Mouse (Mus musculus) CD4-positive, CD25-positive, alpha-beta regulatory T cell, adult 4 months (primary cell): ENCODE data around the gene Zscan29. TPM values are rescaled to one million over a fixed set of nuclear protein-coding genes. Genes with fewer than 3 reads are reported as not detected.

ENCODE experiments used
- ATAC-seq: one replicate; pipeline ENCODE4 v1.8.0; 2017
- polyA plus RNA-seq, 2 experiments: library from polyadenylated mRNA; unstranded; fragments of 100-300 nt; shearing (Covaris generic); gene quantifications; one replicate each; pipeline ENCODE4 v1.2.1; 2017

Gene Zscan29
- 10 to 100 TPM; 30.4 to 44.1 TPM for polyA plus RNA-seq

DNA sequence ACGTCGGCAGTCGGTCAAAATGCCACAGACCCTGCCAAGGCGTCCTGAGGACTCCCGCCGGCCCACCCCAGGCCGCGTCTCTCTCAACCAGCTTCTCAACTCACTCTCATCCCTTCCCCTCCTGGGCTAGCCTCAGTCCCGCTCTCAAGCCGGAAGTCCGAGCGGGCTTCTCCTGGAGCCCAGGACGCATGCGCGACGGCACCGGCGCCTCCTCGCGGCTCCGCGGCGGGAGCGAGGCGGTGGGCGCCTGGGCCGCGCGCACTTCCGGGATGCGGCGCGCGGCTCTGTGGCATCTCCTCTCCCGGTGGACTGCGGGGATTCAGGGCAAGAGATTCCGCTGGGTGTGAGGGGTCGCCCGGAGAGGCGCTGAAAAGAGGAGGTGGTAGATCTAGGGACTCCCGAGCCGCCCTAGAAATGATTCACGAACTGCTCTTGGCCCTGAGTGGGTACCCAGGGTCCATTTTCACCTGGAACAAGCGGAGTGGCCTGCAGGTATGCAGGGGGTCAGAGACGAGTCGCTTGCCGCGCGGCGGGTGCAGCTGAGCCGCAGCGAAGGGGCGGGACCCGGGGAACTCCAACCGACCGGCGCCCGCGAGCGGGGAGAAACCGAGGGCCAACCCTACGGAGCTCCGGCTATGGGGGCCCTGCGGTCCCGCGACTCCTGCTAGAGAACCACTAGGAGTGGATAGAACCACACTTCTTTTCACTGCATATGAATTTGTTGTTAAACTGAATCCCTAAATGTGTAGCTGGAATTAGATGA lies at the start of gene Zscan29:
TSS of gene Zscan29 (minus strand) at position 146 of the 763 bp plus-strand sequence.
- peak; percentile 85 for ATAC-seq

DNA sequence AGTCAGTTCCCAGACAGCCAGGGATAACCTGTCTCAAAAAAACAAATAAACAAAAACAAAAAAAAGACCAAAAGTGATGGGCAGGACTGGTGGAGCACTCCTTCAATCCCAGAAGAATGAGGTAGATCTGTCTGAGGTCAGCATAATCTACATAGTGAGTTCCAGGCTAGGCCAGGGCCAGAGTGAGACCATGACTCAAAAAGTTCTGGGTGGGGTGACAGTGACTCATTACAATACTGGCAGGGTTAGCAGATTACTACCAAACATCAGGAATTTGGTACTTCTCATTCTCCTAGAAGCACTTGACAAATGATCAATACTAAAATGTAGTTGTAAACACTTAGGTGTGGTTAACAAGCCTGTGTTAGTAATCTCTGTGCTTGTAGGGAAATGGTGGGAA lies 49.1 kb upstream of the Zscan29 start:
- ATAC-seq = no peak

DNA sequence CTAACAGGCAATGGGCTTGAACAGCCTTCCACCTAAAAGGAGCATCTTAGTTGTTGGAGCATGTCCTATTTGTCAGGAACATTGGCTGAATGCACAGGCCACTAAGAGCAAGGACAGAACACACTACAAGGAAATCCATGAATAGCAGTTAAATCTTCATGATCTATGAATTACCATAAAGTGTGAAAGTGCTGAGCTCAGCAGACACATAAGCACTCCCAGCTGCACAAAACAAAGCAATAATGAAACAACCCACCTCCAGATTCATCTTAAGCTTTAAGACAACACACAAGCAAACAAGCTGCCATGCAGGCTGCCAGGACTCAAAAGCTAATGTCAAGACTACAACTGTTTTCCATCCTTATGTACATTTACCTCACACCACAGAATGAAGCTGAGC lies 48.3 kb upstream of the Zscan29 start:
- ATAC-seq = no peak

DNA sequence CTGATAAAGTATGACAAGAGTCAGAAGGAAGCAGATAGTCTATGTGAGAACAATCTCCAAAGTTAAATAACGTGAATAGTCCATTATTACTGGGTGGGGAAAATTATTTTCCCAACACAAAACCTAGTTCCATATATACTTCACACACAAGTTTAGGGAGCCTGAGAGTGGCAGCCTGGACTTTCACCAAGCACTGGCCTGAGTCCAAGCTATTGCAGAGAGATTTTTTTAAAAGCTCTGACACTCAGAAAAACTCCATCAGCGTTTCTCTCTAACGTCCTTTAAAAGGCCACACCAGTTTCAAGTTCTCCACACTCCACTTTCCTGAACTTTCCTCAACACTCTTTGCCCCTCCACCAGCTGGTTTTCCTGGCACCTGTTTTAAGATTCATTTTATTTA lies 43.6 kb upstream of the Zscan29 start:
- ATAC-seq = no peak

DNA sequence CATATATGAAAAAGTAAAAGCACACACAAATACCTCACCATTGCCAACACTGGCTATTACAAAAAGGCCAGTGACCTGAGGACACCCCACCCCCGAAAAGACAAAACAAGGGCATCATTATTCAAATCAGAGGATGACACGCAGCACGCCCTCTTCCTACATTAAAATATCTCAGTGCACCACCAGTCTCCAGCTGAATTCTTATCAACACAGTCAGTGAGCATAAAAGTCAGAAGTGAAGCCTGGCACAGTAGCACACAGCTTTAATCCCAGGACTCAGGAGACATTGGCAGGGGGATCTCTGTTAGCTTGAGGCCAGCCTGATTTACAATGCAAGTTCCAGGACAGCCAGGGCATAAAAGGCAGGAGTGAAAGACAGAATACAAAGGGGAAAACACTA lies 35.6 kb upstream of the Zscan29 start:
- no peak for ATAC-seq

DNA sequence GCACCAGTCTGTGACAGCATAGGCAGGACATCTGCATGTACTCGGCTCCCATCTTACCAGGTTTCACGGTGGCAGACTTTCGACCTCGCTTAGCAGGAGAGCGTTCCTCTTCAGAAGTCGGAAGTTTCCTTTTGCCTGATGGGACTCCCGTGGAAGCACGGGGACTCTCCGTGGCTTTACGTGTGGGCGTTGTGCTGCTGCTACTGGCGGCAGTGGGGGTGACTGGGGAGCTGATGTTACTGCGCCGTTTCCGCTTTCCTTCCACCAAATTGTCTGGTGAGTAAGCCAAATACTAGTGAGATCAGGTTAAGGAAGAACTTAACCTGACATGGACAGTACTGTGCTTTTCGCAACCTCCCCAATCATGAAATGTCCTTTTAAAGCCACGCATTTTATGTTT lies 33.4 kb upstream of the Zscan29 start:
- ATAC-seq = no peak

DNA sequence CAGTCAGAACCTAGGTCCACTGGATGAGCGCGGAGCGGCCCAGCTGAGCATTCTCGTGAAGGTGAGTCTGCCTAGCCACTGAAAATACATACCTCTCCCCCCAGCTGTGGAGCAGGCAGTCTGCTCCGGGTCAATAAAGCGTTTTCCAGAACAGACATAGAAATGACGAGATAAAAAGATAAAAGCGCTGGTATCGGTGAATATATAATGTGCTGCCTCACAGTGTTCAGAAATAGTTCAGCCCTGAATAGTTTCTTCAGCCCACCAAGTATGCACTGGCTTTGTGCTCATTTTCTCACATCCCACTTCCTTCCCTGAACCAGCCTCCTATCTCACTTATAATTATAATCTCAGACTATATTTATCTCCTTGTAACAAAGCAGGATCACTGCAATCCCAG lies 24.5 kb upstream of the Zscan29 start:
- ATAC-seq = no peak

DNA sequence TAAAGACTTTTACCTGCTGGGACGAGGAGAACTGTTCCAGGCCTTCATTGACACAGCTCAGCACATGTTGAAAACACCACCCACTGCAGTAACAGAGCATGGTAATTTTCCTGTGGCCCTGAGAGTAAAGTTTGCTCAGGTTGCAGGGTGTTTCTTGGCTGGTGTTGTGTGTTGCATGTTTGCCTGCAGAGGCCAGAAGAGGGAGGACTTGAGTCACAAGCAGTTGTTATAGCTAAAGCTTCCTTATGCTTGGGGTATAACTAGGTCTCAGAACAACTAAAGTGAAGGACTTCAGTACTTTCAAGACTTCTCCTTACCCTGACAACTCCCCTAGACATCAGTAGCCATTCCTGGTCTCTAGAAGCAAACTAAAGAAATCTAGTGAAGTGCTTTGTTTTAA lies 17.6 kb upstream of the Zscan29 start:
- no peak for ATAC-seq

DNA sequence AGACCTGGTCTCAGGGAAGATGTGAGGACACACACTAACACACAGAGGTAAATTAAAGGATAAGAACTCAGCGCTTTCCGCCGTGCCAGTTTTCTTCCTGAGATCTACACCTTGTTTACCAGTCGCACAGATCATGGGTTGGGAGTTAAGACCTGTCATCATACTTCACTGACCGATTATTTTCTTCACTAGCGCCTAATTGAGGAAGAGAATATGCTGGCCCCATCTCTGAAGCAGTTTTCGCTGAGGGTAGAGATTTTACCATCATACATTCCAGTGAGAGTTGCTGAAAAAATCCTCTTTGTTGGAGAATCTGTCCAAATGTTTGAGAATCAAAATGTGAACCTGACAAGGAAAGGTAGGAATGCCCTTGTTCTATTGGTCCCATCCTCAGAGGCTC lies 13.2 kb upstream of the Zscan29 start:
- no peak for ATAC-seq

DNA sequence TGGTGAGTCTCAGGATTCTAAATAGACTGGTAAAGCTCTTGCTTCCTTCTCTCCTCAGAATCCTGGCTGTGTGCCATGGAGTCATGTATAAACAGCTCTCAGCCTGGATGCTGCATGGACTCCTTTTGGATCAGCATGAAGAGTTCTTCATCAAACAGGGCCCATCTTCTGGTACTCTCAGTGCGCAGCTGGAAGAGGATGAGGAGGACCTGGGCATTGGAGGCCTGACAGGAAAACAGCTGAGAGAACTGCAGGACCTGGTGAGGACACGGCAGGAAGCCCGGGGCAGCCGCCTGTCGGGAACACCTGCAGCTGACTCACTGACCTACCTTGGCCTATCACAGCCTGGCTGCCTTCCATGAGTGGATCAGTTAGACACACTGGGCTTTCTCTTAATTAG lies 12.5 kb upstream of the Zscan29 start:
- ATAC-seq = no peak

DNA sequence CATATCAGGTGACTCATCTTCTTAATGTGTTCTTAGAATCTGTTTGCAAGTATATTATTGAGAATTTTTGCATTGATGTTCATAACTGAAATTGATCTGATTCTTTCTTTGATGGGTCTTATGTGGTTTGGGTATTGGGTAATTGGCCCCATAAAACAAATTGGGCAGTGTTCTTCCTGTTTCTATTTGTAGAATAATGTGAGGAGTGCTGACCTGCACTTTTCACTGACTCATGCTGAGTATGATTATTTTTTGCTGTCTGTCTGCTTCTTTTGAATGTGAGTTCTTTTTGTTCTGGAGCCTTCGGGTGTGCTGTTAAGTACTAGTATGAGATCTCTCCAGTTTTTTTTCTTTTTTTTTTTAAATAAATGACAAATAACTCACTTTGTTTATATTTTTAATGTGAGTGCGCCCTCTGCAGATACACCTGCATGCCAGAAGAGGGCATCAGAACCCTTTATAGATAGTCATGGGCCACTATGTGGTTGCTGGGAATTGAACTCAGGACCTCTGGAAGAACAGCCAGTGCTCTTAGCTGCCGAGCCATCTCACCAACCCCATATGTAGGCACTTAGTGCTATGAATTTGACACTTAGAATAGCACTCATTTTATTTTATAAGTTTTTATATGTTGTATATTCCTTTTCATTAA lies 8.0 kb upstream of the Zscan29 start:
- ATAC-seq = no peak

DNA sequence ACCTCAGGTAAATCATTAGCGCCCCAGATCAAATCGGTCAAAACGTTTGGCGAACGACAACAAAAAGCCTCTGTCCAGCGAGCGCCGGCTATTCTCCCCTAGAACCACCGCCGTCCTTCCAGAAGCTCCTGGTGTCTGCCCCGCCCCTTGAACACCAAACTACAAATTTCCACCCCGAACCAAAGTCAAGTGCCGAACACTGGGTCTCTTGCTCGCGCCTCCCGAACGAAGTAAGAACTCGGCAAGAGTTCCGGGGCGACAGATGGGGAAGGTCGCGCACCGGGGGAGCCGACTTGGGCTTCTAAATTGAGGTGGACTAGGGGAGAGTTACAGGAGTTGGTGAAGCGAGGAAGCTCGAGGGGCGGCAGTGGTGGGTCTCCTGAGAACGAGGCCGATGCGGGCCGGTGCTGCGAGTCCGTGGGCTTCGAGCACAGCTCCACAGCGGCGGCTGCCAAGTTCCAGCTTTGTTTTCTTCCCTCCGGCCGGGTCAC lies 399 bp downstream of the Zscan29 start, which contains the start of gene Tubgcp4:
TSS of gene Tubgcp4 (plus strand) at position 174 of the 491 bp plus-strand sequence.
- ATAC-seq = peak; percentile 35

DNA sequence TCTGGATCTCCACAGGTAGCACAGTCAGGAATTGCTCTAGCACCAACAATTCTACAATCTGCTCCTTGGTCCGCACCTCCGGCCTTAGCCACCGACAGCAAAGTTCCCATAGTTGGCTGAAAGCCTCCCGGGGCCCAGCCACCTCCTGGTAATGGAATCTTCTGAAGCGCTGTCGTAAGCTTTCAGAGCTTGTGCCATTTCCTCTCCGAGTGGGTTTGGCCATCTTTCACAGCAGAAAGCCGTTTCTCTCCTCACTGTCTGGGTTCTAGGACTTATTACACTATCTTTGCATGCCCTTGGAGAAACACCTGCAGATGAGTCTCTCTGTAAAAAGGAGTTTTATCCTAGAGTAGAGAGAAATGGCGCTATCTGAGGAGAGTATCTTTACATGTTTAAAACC lies 1.0 kb downstream of the Zscan29 start:
- ATAC-seq = no peak

DNA sequence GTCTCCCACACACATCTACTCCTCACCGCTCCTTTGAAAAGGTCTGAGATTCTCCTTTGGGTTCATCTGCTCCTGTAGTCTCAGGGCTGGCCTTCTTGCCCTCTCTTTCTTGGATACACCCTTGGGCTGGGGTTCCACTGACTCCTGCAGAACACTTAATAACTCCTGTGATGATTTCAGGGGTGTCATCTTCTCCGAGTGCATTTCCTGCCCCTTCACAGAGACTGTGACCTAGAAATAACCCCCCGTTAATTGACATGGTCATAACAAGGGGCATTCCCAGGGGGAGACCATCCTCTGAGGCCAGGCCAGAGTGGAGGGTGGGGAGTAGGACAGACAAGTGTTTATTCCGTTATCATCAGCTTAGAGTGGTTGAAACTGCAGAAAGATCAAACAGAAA lies 1.8 kb downstream of the Zscan29 start:
- ATAC-seq = no peak

DNA sequence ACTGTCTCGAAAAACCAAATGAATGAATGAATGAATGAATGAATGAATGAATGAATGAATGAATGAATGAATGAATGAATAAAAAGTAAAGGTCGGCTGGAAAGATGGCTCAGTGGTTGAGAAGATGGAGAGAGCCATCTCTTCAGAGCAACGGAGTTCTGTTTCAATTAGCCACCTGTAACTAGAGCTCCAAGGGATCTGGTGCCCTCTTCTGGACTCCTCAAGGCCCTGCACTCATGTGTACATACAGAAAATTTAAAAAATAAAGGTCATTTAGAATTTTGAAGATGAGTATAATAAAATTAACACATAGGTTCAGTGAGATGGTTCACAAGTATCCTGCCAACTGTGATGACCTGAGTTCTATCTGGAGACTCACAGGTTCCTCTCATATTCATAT lies 17.8 kb downstream of the Zscan29 start:
- ATAC-seq = no peak

DNA sequence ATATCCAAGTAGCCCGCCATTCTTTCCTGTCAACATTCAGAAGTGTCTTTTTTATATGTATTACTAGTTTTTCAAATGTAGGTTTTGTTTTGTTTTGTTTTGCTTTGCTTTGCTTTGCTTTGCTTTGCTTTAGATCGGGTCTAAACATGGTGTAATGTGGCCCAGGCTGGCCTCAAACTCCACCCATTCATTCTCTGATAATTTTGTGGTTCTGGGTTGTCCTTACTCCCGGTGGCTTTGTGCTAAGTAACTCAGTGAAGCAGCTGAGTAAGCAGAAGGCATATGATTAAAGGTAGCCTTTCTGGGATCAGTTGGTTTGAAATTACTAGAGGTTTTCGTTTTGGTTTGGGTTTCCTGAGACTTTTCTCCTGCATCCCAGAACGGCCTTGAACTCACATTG lies 21.2 kb downstream of the Zscan29 start:
- no peak for ATAC-seq

DNA sequence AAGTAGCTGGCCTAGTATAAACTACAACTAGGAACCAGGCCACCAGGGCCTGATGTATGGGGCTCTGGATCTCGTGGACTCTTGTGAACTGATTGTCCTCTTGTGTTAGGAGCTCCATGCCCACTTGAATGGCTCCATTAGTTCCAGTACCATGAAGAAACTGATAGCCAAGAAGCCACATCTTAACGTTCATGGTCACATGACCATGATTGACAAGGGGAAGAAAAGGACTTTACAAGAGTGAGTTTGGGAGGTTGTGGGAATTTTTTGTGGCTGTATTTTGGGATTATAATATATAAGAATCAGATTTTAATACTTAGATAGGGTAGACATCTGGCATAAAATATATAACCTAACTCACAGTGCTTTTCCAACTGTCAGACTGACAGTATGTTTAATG lies 28.5 kb downstream of the Zscan29 start:
- no peak for ATAC-seq

DNA sequence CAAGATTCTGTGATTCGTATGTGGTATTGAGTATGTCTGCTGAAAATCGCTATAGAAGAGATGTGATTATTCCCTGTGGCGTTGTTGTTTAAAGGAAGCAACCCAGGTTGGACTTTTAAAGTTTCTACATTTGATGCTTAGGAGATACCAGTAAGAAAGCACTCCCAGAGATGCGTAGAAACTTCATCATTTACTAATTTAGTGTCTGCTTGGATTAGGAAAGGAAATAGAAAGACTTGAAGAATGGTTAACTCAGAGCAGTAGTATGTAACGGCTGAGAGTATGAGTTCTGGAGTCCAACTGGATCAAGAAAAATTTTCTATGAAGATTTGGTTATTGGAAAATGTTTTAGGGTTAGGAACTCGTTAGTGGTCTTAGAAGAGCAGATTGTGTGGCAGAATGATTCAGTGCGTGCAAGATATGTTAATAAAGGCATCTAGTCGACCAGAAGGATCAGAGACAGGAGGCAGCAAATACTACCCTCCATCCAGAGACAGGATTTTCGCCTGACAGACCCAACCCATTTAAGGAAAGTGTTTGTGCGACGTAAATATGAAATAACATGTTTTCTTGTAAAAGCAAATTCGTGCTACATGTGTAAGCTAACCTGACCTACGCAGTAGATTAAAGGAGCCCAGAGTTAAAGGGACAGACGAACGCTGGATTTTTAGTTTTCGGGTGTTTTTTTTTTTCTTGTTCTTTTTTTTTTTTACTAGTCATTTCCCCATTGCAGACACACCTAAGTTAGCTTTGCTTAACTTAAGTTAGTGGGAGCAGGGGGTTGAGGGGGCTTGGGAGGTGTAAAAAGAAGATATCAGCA lies 29.5 kb downstream of the Zscan29 start:
- no peak for ATAC-seq

DNA sequence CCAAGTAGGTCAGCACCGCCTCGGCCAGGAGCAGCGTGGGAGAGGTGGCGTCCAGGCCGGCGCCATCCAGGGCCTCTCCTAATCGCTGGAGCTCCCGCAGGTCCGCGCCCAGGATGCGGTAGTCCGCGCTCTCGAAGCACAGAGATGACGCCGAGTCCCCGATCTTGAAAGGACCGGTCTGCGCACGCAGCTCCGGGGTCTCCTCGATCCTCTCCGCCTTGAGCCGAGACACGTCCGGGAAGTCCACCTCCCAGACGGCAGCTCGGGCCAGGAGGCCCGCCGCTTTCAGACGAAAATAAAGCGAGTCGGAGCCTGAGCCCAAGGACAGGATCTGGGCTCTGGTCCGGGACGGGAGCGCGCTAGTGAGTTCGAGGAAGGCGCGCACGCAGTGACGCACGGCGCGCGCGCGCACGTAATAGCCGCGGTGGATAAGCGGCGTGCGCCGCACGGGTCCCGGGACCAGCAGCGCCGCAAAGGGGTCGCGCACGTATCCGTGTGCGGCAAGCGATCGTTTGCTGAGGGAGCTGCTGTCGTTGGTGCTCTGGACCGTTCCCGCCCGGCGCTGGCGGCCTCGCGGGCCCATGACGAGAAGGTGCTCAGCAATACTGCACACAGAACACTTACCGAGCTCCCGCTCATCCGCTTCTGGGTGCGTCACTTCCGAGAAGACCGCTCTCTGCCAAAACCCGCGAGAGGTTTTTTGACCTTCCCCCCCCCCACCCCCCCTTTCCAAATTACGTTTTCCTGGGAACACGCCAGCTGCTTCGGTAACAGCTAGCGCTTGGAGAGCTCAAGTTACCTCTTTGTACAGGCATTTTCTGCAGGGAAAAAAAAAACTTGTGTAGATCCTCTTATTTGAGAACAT lies 30.7 kb downstream of the Zscan29 start, which contains the start of the genes Adal and Lcmt2:
TSS of gene Adal (plus strand) at position 411 of the 865 bp plus-strand sequence.
TSS of gene Lcmt2 (minus strand) at position 636 of the 865 bp plus-strand sequence.
- ATAC-seq = peak; percentile 85

DNA sequence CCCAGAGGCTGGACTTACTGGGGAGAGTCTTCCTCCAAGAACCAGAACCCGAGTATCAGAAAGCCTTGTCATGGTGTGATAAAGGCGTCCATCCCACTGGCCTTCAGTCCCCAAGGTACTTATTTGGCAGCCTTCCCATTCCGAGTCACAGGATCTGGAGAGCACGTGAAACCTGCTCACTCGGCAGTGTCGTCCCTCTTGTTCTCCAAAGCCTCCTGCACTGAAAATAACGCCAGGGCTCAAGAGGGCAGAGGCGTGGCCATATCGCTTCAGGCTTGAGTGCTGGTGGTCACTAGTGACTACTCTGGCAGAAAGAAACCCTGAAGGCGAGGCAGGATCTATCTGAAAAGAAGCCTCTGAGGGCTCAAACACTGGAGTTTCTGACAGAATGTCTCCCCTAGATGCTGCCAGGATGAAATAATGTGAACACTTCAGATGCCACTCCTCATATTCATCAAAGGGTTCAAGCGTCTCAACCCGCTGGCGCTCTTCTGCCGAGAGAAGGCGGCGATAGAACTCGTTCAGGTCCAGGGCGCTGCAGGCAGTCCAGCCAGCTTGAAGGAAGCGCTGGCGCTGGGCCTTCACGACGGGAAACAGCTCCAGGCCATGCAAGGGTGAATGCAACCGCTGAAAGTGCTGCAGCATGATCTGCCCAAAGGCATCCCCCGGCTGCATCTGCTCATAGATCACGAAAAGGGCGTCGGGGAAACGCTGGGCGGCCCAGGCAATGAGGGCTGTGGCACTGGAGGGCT lies 31.5 kb downstream of the Zscan29 start:
- ATAC-seq = peak; percentile 38

DNA sequence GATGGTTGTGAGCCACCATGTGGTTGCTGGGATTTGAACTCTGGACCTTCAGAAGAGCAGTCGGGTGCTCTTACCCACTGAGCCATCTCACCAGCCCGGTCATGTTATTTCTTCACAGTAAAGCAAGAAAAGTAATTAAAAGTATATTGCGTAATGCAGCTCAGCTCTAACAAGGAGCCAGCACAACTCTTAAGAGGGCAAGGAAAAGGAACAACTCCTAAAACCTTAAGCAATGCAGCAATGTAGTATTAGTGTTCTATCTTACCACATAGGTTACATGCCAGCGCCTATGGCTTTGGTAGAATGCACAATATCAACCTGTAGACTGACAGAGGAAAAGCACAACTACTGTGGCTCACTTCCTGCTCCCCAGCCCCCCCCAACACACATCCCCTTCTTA lies 33.6 kb downstream of the Zscan29 start:
- ATAC-seq = no peak
